Mouse (Mus musculus) stomach, postnatal 0 days (tissue): ENCODE measurements at regions not wholly inside any gene's neighbourhood (a gene's known extent, or its start where the extent isn't known, plus 50 kb on each side); places are given as distances from the start of the nearest gene placed in this dataset. TPM values are rescaled to one million over a fixed set of nuclear protein-coding genes. Genes with fewer than 3 reads are reported as not detected.

Source experiments
- ATAC-seq: fragments of 200-750 bp; cut with Nextera tagmentation; 2 replicates; pipeline ENCODE4 v1.8.0; 2017; ENCODE audit not compliant: low FRiP score, low TSS enrichment
- DNase-seq: peaks from one replicate; pipeline ENCODE4 v3.0.0-alpha.2; 2016; ENCODE audit warnings: low spot score
- H3K27ac ChIP-seq: fragments of 300-500 bp; sonication (generic); replicated peaks from 2 replicates; pipeline ENCODE4 v1.5.1; 2014; ENCODE audit warnings: mild to moderate bottlenecking, control low read depth
- H3K27me3 ChIP-seq: fragments of 300-500 bp; sonication (generic); 2 replicates; pipeline ENCODE4 v1.6.1; 2014; ENCODE audit warnings: low read length; ENCODE audit not compliant: control insufficient read depth, insufficient read depth
- H3K36me3 ChIP-seq: fragments of 300-500 bp; sonication (generic); 2 replicates; pipeline ENCODE4 v1.6.1; 2014; ENCODE audit warnings: low read length, mixed read lengths; ENCODE audit not compliant: control insufficient read depth, insufficient read depth
- H3K4me1 ChIP-seq: fragments of 300-500 bp; sonication (generic); replicated peaks from 2 replicates; pipeline ENCODE4 v1.6.1; 2014; ENCODE audit warnings: antibody characterized with exemption; ENCODE audit not compliant: control insufficient read depth, insufficient read depth
- H3K4me2 ChIP-seq: fragments of 300-500 bp; sonication (generic); replicated peaks from 2 replicates; pipeline ENCODE4 v1.6.1; 2014; ENCODE audit warnings: low read depth, mild to moderate bottlenecking, control low read depth, moderate library complexity
- H3K4me3 ChIP-seq: fragments of 300-500 bp; sonication (generic); 2 replicates; pipeline ENCODE4 v1.5.1; 2014; ENCODE audit warnings: low read depth, low read length, control low read depth
- H3K9ac ChIP-seq: fragments of 300-500 bp; sonication (generic); 2 replicates; pipeline ENCODE4 v1.6.1; 2014; ENCODE audit warnings: mild to moderate bottlenecking, low read length, control low read depth, mixed read lengths
- H3K9me3 ChIP-seq: fragments of 300-500 bp; sonication (generic); 2 replicates; pipeline ENCODE4 v1.6.1; 2016; ENCODE audit warnings: low read length; ENCODE audit not compliant: control insufficient read depth
- CTCF ChIP-seq: IDR thresholded peaks from 2 replicates; pipeline ENCODE4 v1.5.1; 2016; ENCODE audit warnings: antibody characterized with exemption, low read depth, mild to moderate bottlenecking, moderate library complexity
- EP300 ChIP-seq: optimal IDR thresholded peaks from 2 replicates; pipeline ENCODE3; 2016; ENCODE audit warnings: antibody characterized with exemption
- WGBS: fragments of 180-500 bp; shearing (Covaris S2); extraction: QIAGEN DNeasy Blood & Tissue Kit; methylation state at CpG from one replicate; pipeline ENCODE4 v1.1.7; 2014; 5-methylcytosine and 5-hydroxymethylcytosine counted together
- microRNA-seq: library from miRNA; unstranded; fragments of <30 nt; microRNA quantifications from one replicate; pipeline ENCODE4, GENCODE M21; 2016

DNA sequence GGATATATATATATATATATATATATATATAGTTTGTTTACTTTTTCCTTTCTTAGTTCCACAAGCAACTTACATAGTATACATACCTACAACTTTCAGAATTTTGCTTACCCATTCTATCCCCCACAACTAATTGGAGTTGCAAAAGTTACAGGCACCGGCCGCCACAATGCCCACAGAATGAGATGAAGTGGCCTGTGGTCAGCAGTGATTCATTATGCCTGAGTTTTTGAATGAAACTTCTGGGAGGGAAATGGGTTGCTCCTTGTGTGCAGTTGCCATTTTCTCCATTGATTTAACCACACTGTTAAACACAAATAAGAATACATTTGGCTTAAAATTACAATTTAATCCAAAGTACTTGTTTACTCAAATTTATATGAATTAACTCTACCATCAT lies 781.2 kb upstream of the Flrt2 start:
- Histone ChIP-seq H3K36me3 (no peaks in the 10 kb centered on the region), H3K4me2 (no peak overlapping the region), H3K27me3 (no peaks in the 10 kb centered on the region), H3K4me3 (no peak overlapping the region), H3K9me3 (no peaks in the 10 kb centered on the region), H3K9ac (no peak overlapping the region), H3K27ac (no peak overlapping the region), H3K4me1 (no peaks in the 10 kb centered on the region)
- TF ChIP-seq EP300 (no peak), CTCF (no peak)
- no peak for DNase-seq
- no peak for ATAC-seq
- 79% methylated on average over 2 of the region's 2 CpGs for whole genome bisulfite sequencing

GRCm38 (mm10) chr12:94943067-94943466 lies 749.0 kb upstream of the Flrt2 start:
- DNase-seq (no peak), ATAC-seq (no peak)
- Histone ChIP-seq H3K9me3 (no peaks in the 10 kb centered on the region), H3K27me3 (no peaks in the 10 kb centered on the region), H3K9ac (no peak overlapping the region), H3K4me2 (no peak overlapping the region), H3K4me1 (no peaks in the 10 kb centered on the region), H3K4me3 (no peak overlapping the region), H3K27ac (no peak overlapping the region), H3K36me3 (no peaks in the 10 kb centered on the region)
- WGBS, result 82% methylated on average over 6 of the region's 6 CpGs
- TF ChIP-seq CTCF, result no peak
- no peak for TF ChIP-seq EP300

Small RNA genes in the stretch of these regions (microRNA-seq; reads per million reads assigned to microRNA genes)
- gene Mir8099-2, result not detected
